Mouse (Mus musculus): ENCODE results near the gene Syn3.

The Syn3 gene

GRCm38 (mm10) chr10:86187881-86188280, 310.8 kb downstream of the Syn3 start:
- in situ Hi-C loops (cut with MboI; ENCODE audit: unreplicated experiment in 2 of 2) = loop anchor here in 1 of 2 experiments (10.0 kb wide), 1 partner anchor 107 kb away; no protein-coding TSS in a partner anchor

GRCm38 (mm10) chr10:86183148-86183885, 315.4 kb downstream of the Syn3 start:
- in situ Hi-C loops (cut with MboI; ENCODE audit: unreplicated experiment in 2 of 2) = loop anchor here in 1 of 2 experiments (10.0 kb wide), 1 partner anchor 111 kb away; no protein-coding TSS in a partner anchor

- in situ Hi-C loops (cut with MboI; ENCODE audit: unreplicated experiment in 2 of 2) = loop anchor here in 1 of 2 experiments (10.0 kb wide), 1 partner anchor 113 kb away; no protein-coding TSS in a partner anchor
Measured at GRCm38 (mm10) chr10:86182183-86182805, 316.4 kb downstream of the Syn3 start.

- in situ Hi-C loops (cut with MboI; ENCODE audit: unreplicated experiment in 2 of 2) = no loop called here
Measured at GRCm38 (mm10) chr10:86176411-86176810, 322.3 kb downstream of the Syn3 start.

GRCm38 (mm10) chr10:86174017-86174416, 324.7 kb downstream of the Syn3 start:
- in situ Hi-C loops (cut with MboI; ENCODE audit: unreplicated experiment in 2 of 2) = no loop called here

GRCm38 (mm10) chr10:86173284-86173683, 325.4 kb downstream of the Syn3 start:
- in situ Hi-C loops (cut with MboI; ENCODE audit: unreplicated experiment in 2 of 2) = no loop called here

DNA sequence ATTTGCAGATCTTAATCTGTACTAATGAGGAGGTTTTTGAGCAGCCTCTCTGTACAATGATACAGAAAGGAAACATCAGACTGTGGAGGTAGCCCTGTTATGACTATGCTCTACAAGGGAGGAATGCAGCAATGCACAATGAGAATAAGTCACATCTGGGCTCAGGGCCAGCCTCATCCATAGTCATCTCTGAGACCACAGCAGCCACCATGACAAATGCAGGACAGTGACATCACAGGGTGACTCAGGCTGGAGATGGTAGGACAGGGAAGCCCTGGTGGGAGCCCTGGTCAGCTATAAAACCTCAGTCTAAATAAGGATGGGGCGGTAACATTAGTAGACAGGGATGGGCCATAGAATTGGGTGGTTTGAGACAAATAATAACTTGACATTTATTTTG, 327.4 kb downstream of the Syn3 start:
- in situ Hi-C loops (cut with MboI; ENCODE audit: unreplicated experiment in 2 of 2) = no loop called here

GRCm38 (mm10) chr10:86168084-86168483, 330.6 kb downstream of the Syn3 start:
- in situ Hi-C loops (cut with MboI; ENCODE audit: unreplicated experiment in 2 of 2) = loop anchor here in 1 of 2 experiments (10.0 kb wide), 1 partner anchor 243 kb away; the partner anchor contains the start of gene Ascl4

- in situ Hi-C loops (cut with MboI; ENCODE audit: unreplicated experiment in 2 of 2) = loop anchor here in 1 of 2 experiments (10.0 kb wide), 1 partner anchor 242 kb away; the partner anchor contains the start of gene Ascl4
Measured at GRCm38 (mm10) chr10:86166854-86167268, 331.8 kb downstream of the Syn3 start.

DNA sequence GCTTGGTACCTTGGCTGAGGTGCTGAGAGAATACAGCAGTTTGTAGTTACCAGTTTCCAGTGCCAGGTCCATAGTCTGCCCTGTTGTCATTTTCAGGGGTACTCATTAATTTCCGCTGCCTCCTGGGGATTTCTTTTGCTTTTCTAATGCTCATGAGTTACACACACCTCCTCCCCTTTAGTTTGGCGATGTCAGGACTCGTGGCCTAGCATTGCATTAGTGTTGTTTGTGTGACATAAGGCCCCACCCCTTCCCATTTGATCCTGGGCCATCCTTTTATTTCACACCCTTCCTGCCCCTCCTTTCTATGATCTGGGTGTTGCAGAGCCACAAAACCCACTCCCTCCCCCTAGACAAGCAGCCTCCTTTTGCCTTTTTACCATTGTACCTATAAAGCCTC, 334.6 kb downstream of the Syn3 start:
- in situ Hi-C loops (cut with MboI; ENCODE audit: unreplicated experiment in 2 of 2) = loop anchor here in 1 of 2 experiments (10.0 kb wide), 1 partner anchor 239 kb away; the partner anchor contains the start of gene Ascl4

GRCm38 (mm10) chr10:86161783-86162271, 336.9 kb downstream of the Syn3 start:
- in situ Hi-C loops (cut with MboI; ENCODE audit: unreplicated experiment in 2 of 2) = loop anchor here in 1 of 2 experiments (10.0 kb wide), 1 partner anchor 237 kb away; the partner anchor contains the start of gene Ascl4

DNA sequence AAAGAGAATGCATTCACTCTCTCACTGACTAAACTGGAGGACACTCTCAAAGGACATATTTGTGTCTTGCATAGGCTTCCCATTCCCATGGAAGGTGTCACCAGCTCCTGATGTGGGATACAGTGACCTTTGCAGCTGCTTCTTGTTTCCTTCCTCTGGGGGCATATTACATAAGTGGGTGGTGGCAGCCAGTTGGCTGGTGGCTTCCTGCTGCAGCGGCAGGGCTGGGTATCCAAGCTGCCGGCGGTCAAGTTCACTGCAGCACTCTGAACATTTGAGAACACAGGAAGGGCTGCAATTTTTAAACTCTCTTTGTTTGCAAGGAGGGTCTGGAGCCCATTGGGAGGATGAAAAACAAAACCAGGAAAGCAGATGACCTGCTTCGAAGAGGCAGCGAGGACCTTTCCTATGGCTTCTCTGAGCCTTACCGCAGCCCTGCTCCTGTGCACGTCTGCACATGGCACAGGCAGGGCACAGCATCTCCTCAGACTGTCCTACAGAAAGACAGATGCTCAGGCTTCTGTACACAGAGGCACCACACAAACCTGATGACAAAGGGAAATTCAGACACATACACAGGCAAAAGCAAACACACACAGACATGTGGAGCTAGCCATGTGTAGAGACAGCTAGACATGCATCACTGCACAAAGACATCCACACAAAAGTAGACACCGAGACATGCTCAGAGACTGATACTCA, 340.3 kb downstream of the Syn3 start:
- in situ Hi-C loops (cut with MboI; ENCODE audit: unreplicated experiment in 2 of 2) = no loop called here

- in situ Hi-C loops (cut with MboI; ENCODE audit: unreplicated experiment in 2 of 2) = no loop called here
Measured at GRCm38 (mm10) chr10:86155344-86155743, 343.4 kb downstream of the Syn3 start.

GRCm38 (mm10) chr10:86153221-86153620, 345.5 kb downstream of the Syn3 start:
- in situ Hi-C loops (cut with MboI; ENCODE audit: unreplicated experiment in 2 of 2) = no loop called here

- in situ Hi-C loops (cut with MboI; ENCODE audit: unreplicated experiment in 2 of 2) = no loop called here
Measured at GRCm38 (mm10) chr10:86151357-86151756, 347.3 kb downstream of the Syn3 start.

DNA sequence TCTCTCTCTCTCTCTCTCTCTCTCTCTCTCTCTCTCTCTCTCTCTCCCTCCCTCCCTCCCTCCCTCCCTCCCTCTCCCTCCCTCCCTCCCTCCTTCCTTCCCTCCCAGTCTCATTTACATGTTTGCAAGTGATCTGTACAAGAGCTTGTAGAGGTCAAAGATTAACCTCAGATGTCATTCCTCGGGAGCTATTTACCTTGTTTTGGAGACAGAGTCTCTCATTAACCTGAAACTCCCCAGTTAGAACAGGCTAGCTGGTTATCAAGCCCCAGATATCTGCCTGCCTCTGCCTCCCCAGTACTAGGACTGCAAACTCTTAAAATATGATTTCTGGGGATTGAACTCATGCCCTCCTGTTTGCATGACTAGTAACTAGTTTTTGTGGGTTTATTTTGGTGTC, 348.6 kb downstream of the Syn3 start:
- in situ Hi-C loops (cut with MboI; ENCODE audit: unreplicated experiment in 2 of 2) = no loop called here

DNA sequence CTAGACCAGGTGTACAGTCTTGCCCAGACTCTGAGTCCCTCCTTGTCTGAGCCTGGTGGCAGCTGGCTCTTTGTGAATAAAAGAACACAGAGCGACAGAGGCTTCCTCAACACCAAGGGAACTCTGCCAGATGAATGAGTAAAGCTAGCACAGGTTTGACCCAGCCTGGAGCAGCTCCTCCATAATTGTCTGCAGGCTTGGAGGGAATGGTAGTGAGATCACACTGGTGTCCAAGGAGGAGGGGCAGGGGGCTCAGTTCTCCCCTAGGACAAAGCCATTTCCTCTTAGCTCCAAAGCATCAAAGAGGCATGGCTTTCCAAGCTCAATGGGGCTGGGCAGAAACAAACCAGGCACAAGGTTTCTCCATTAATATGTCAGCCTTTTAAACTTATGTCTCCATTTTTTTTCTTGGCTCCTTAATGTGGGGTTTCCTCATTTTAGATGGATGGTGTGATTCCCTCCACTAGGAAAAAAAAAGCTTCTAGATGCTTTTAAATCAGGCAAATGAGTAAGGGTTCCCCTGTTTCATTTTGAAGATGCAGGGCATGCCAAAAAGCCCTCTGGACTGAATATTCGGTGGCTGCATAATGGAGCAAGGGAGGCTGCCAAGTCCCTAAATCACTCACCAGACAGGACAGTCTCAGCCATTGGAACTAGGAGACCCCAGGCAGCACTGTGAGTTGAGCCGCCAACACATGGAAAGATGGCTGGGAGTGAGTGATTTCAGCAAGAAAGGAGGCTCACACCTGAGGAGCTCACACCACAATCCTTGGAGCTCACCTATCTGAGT, 349.5 kb downstream of the Syn3 start:
- in situ Hi-C loops (cut with MboI; ENCODE audit: unreplicated experiment in 2 of 2) = no loop called here

GRCm38 (mm10) chr10:86139061-86139681, 359.5 kb downstream of the Syn3 start:
- in situ Hi-C loops (cut with MboI; ENCODE audit: unreplicated experiment in 2 of 2) = no loop called here

GRCm38 (mm10) chr10:86137589-86138173, 361.0 kb downstream of the Syn3 start:
- in situ Hi-C loops (cut with MboI; ENCODE audit: unreplicated experiment in 2 of 2) = no loop called here
